Mouse (Mus musculus) megakaryocyte-erythroid progenitor cell, adult 5-6 weeks (primary cell): ENCODE results near the gene Dhdh. TPM values are rescaled to one million over a fixed set of nuclear protein-coding genes. Genes with fewer than 3 reads are reported as not detected.
"Not testable (repeated sequence)": the region's sequence is repeated elsewhere in the genome, so short reads cannot be mapped to it uniquely, and the experiment has no call there.

Experiments
- ATAC-seq: replicated peaks from 2 replicates; pipeline ENCODE4 v1.8.0; 2016; ENCODE audit warnings: mild to moderate bottlenecking, inconsistent platforms; ENCODE audit not compliant: severe bottlenecking, poor library complexity, low FRiP score, low TSS enrichment
- total RNA-seq, 2 experiments: library from RNA; stranded (forward) in 1 of 2; stranded (reverse) in 1 of 2; fragments of 200-1000, 215-1000 nt in 1 of 2; fragments of >200 nt in 1 of 2; fragmentation: Nextera tagmentation in 1 of 2; gene quantifications; 2 replicates each; pipeline ENCODE4 v1.2.3; 2014 to 2017

Dhdh gene
- total RNA-seq, 2 experiments from 2014 or later: 1.8 to 2.5 TPM

DNA sequence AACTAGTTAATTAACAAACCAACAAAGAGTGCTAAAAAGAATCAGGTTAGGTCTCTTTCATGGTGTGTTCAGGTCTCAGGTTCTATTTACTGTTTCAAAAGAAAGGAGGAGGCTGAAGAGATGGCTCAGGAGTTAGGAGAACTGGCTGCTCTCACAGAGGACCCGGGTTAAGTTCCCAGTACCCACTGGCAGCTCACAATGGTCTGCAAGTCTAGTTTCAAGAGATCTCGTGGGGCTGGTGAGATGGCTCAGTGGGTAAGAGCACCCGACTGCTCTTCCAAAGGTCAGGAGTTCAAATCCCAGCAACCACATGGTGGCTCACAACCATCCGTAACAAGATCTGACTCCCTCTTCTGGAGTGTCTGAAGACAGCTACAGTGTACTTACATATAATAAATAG lies 8.3 kb downstream of the Dhdh start:
- not testable (repeated sequence) for ATAC-seq

DNA sequence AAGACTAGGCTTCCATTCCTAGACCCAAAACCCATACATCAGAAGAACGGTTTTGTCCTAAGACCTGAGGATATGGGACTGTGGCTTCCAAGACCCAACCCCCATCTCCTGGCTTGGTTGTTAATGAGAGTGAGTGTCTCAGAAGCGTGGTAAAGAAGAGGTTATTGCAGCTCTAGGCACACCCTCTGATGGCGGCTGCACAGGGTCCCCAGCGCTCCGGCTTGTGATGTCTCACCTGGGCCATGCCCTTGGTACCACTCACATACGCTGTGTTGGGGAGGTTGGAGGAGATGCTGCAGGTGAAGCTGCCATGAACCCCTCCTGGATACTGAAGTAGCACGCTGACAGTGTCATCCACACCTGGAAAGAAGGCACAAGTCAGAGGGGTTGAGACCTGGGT lies 9.8 kb downstream of the Dhdh start:
- ATAC-seq: no peak

DNA sequence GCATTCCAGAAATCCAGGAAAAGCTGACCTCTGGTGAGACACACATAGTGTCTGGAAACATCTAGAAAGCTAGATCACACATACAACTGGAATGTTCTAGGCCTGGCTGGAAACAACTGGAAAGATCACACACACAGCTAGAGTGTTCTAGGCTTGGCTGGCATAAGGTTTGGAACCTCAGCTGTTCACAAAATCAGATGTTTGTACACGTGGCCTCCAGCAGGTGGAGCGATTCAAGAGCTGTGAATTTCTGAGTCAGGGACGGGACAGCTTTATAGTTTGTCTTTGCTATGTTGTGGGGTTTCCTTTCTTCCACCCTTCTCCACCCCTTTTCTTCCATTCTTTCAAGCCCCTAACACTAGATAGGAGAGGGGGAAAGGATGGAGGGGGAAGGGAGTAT lies 11.6 kb downstream of the Dhdh start:
- ATAC-seq: peak; percentile 76

DNA sequence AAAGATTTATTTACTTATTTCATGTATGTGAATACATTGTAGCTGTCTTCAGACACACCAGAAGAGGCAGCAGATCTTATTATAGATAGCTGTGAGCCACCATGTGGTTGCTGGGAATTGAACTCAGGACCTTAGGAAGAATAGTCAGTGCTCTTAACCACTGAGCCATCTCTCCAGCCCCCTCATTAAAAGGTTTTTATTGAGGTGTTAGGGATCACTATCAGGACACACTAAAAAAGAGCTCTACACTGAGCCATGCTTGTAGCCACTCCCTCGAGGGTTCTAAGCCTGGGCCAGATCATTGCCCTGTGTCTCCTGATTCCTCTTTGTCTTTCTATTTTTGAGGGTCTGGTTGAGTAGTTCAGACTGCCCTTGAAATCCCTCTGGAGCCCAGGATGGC lies 12.2 kb downstream of the Dhdh start:
- ATAC-seq: no peak

DNA sequence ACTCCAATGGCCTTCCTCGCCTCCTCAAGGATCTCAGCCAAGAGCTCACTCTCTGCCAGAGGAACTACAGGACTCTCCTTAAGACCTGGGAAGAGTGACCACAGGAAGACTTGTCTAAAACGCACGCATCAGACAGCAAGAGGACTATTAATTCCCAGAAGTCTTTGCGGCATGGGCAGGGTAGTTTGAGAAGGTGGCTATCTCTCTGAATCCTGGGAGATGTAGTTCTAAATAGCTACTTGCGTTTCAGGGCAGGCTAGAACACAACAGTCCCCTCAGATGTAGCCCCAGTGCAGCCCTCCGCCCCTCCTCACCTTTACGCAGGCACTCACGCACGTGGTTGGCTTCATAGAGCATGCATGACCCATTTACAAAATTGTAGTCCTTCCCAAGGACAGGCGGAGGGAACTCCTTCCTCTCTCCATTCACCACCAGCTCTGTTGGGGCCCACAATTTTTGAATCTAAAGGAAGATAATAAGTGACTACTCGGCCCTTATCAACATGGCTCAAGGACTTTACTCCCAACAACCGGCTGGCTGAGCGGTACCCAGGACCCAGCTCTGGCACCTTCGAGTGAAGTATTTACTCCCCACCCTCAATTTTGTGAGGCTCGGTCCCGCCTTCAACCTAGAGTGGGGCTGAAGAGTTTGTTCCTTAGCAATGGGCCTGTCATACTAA lies 13.2 kb downstream of the Dhdh start:
- no peak for ATAC-seq

DNA sequence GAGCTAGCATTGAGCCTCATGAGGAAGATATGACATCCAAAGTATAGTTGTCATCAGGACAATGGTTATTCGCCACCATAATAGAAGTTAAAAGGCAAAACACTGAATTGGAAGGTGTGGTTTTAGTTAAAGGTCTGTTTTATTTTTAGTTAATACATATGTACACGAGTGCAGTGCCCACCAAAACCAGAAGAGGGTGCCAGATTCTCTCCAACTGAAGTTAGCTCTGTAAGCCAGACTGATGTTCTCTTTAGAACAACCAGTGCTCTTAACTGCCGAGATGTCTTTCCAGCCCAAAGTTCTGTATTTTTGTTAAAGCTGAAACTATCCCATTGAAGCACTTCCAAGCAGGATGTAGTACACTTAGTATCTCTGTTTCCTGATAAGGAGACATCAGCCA lies 17.7 kb downstream of the Dhdh start:
- peak; percentile 68 for ATAC-seq

DNA sequence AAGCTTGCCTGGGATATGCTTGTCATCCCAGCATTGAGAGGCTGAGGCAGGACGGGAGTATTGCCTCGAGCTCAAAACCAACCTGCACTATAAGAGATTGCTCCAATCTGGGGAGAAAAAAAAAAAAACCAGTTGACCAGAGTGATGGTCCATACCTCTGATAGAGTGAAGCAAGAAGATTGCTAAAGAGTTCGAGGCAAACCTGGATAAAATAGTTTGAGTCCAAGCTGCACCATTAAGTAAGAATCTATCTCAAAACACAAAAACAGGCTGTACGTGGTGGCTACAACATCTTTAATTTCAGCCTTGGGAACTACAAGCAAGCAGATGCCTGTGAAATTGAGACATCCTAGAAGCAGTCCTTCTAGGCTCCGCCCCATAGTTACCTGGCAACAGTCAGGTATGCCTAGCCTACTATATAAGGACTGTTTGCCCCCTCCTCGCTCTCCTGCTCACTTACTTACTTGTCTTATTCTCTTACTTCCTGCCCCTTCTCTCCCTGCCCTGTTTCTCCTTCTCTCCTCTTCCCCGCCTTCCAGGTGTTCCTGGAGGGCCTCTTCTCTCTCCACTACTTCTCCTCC lies 21.4 kb downstream of the Dhdh start:
- no peak; the same call in 1 of the 2 replicates for ATAC-seq

DNA sequence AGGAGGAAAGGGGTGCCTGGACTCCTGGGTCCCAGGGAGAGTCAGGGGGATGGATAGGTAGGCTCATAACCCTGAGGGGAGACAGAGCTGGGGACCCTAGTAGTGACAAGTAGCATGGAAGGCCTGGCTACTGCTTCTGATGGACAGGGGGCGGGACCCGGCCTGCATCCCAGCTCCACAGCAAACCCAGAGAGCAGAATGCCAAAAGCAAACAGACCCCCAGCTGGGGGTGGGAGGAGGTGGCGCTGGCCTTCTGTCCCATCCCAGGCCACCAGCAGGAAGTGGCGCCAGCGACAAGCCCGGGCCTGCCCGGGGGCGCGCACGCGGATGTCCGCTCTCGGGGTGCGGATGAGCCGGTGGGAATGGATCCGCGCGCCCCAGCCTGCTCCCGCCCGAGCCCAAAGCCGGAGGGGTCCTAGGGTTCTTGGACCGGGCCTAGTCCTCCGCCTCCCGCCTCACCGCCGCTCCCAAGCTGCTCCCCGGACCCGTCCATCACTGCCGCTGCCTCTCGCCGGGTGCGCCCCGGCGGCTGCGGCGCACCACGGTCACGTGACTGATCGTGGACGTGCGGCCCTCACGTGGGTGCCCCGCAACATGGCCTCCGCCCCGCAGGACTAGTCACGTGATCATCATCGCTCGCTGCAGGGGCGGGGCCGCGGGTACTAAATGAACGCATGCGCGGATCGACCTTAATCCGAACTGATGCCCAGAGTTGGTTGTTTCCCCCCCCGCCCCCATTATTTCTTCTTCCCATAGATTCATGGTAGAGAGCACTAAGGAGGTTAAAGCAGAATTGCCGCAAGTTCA lies 22.1 kb downstream of the Dhdh start, which contains the start of gene Bax:
TSS of gene Bax (minus strand) at position 616 of the 807 bp plus-strand sequence.
- ATAC-seq: peak; percentile 63

DNA sequence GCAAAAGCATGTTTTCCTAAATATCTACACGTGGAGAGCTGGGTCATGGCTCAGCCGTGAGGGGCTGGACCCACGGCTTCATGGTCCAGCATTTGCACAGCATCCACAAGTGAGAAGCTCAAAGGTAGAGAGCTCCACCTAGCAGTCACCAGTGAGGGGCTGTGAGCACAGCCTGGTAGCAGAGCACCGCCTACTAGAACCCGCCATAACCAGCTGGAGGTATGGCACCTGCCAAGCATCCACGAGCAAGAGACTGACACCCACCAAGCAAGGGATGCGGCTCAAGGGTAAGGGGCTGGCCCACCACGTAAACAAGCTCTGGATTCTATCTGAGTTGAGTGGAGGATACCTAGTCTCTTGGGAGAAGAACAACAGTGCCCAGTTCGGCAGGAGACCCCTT lies 23.1 kb downstream of the Dhdh start:
- ATAC-seq: no peak

DNA sequence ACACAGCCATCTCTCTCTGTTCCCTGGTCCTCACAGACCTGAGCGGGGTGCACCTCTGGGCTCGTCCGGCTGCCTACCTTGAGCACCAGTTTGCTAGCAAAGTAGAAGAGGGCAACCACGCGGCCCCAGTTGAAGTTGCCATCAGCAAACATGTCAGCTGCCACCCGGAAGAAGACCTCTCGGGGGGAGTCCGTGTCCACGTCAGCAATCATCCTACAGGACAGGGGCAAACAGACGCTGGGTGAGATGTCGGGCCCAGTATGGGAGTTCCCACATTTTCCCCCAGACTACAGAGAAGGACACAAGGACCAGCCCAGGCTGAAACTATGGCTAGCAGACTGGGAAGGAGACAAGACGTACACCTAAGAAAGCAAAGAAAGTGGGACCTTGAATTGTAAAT lies 23.5 kb downstream of the Dhdh start:
- ATAC-seq: no peak

DNA sequence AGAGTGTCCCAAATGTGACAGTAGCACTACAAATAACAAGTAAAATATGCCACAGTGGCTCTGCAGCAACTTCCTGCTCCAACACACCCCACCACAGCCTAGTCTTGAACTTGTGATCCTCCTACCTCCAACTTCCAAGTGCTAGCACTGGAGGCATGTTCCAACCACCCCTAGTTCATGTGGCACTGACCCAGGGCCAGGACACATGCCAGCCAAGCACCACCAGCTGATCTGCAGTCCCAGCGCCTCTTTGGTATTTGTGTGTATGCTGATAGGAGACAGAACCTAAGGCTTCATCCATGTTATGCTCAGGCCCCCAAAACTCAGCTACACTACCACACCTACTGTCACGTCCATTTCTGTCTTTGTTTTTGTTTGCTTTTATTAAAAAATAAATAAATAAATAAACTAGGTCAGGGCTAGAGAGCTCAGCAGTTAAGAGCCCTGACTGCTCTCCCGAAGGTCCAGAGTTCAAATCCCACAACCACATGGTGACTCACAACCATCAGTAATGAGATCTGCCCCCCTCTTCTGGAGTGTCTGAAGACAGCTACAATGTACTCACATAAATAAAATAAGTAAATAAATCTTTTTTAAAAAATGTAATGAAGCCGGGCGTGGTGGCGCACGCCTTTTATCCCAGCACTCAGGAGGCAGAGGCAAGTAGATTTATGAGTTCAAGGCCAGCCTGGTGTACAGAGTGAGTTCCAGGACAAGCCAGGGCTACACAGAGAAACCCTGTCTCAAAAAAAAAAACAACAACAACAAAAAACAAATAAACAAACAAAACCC lies 24.4 kb downstream of the Dhdh start:
- no peak for ATAC-seq

DNA sequence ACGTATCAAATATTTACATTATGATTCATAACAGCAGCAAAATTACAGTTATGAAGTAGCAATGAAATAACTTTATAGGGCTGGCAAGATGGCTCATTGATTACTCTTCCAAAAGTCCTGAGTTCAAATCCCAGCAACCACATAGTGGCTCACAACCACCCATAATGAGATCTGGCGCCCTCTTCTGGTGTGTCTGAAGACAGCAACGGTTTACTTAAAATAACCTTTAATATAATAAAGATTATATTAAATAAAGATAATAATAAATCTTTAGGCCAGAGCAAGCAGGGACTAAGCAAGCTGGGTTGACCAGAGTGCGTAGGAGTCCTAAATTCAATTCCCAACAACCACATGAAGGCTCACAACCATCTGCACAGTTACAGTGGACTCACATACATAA lies 25.7 kb downstream of the Dhdh start:
- ATAC-seq: not testable (repeated sequence)

DNA sequence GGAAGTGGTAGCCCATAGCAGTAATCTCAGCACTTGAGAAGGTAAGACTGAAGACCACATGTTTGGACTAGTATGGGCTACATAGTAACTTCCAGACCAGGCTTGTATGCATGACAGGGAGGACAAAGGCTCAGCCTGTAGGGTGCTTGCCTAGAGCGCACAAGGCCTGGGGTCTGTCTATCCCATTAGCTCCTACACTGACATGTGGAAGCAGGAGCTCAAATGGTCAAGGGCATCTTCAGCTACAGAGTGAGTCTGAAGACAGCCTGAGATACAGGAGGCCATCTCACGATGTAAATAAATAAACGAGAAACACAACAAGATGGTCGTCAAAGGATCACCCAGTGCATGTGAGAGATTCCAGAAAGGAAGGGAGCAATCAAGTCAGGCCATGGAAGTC lies 26.3 kb downstream of the Dhdh start:
- no peak for ATAC-seq

DNA sequence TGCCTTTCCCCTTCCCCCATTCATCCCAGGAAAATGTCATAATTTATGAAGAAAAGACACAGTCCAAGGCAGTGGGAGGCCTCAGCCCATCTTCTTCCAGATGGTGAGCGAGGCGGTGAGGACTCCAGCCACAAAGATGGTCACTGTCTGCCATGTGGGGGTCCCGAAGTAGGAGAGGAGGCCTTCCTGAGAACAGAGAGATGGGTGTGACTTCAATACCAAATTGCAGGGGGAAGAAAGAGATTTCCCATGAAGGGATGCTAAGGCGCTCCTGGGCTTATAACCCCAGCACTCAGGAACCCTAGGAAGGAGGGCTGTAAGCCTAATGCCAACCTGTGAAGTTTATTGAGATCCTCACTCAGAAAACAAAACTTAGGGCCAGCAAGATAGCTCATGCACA lies 26.8 kb downstream of the Dhdh start:
- no peak for ATAC-seq

DNA sequence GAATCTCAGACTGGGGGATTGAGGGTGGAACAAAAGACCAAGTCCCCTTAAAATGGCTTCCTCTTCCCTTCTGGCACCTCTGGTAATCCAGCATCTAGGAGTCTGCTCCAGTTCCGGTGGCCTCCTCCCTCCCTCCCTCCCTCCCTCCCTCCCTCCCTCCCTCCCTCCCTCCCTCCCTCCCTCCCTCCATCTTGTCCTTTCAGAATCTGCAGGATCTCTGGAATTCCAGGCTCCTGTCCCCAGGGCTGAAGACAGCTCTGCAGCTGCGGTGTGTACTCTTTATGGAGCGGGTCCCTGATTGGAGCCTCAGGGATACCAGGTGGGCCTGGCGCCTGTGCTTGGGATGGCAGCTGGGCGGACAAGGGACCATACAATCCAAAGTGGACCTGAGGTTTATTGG lies 27.3 kb downstream of the Dhdh start:
- no peak for ATAC-seq

DNA sequence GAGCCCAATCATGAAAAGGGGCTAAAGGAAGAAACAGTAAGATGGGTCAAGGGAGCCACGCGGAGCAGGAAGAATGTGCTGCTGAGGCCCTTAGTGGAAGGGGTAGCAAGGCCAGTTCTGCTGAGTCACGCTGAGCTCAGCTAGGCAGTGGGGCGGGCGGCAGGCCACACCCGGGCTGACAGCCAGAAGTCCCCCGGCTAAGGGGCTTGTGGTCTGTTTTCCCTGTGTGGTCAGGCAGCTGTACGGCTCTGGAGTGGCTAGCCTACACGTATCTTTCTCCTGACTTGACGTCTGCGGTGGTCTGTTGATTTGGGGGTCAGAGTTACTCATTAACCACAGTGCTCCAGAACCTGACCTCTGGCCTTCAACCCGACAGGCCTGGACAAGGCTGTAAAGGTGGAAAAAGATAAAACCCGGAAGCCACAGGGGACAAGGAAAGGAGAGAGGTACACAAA lies 27.7 kb downstream of the Dhdh start:
- ATAC-seq: peak; percentile 27

DNA sequence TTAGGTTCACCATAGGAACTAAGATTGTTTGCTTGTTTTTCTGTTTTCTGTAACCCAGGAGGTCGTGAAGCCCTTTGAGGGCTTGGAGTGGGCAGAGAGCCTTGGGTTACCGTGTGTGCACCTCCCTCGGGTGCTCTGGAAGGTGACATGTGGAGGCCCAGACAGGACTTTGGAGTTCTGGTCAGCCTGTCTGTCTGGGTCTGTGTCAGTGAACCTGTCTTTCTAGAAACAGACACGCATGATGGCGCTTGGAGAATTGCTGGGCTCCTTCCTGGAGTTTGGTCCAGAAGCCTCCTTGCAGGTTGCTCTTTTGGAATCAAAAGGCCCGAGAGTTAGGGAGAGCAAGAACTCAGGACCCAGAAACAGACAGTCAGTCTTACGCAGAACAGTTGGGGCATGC lies 28.2 kb downstream of the Dhdh start:
- 0 out of 2 replicates have a peak, but pooled peaks have one; percentile 1 for ATAC-seq

DNA sequence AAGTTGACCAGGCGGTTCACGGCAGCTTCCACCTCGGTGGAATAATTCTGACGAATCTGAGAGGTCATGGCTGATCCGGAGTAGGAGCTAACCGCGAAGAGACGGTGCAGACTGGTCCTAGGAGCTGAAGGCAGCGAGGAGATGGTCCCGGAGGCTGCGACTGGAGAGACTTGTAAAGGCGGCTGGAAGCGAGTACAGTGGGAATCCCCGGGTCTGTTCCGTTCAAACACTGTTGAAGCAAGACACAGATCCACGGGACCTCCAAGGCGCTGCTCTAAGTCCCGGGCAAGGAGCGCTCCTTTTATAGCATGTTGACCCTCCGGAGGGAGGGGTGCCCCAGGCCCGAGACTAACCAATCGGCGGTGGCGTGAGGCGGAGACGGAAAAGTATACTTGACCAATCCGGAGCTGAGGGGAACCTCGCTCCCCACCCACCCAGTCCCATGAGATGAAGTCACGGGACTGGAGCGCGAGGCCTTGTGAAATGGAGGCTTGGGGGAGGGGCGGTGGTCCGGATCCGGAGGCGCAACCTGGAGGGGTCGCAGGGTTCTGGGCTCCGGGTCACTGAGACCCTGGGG lies 29.0 kb downstream of the Dhdh start, which contains the start of gene Ftl1:
TSS of gene Ftl1 (minus strand) at position 321 of the 577 bp plus-strand sequence.
- ATAC-seq: peak; percentile 82
